Mouse (Mus musculus) heart, embryonic 14.5 days (tissue): ENCODE data around the gene Hist1h1c. TPM values are rescaled to one million over a fixed set of nuclear protein-coding genes. Genes with fewer than 3 reads are reported as not detected.
A peak's percentile ranks its signal among the peaks of the same experiment; 100 is the strongest.

ENCODE experiments used
- ATAC-seq: fragments of 200-750 bp; cut with Nextera tagmentation; 2 replicates; pipeline ENCODE4 v1.8.0; 2017; ENCODE audit warnings: low read depth, moderate TSS enrichment; ENCODE audit not compliant: insufficient number of reproducible peaks, insufficient read depth, low FRiP score
- H3K27ac ChIP-seq, 2 experiments: fragments of 200-500 bp in 1 of 2; fragments of 300-500 bp in 1 of 2; sonication (generic) in 1 of 2; replicated peaks in 1 of 2; 2 replicates each; pipeline ENCODE4 v1.5.1; 2012 to 2014; ENCODE audit warnings: low read depth in 2 of 2, low read length in 2 of 2, control low read depth in 1 of 2, mild to moderate bottlenecking in 1 of 2, mixed read lengths in 1 of 2; ENCODE audit not compliant: control insufficient read depth in 1 of 2, insufficient read depth in 1 of 2
- H3K27me3 ChIP-seq: fragments of 300-500 bp; sonication (generic); 2 replicates; pipeline ENCODE4 v1.6.1; 2014; ENCODE audit warnings: mild to moderate bottlenecking, low read length, control low read depth; ENCODE audit not compliant: control insufficient read depth, insufficient read depth
- H3K36me3 ChIP-seq: fragments of 300-500 bp; sonication (generic); 2 replicates; pipeline ENCODE4 v1.6.1; 2014; ENCODE audit warnings: mild to moderate bottlenecking, control low read depth, low read length, mixed read lengths; ENCODE audit not compliant: control insufficient read depth, insufficient read depth
- H3K4me1 ChIP-seq, 2 experiments: fragments of 200-500 bp in 1 of 2; fragments of 300-500 bp in 1 of 2; sonication (generic) in 1 of 2; 2 replicates each; pipeline ENCODE4 v1.6.1; 2012 to 2014; ENCODE audit warnings: low read length in 2 of 2, control low read depth in 1 of 2, mixed read lengths in 1 of 2; ENCODE audit not compliant: control insufficient read depth in 2 of 2, insufficient read depth in 2 of 2
- H3K4me2 ChIP-seq: fragments of 300-500 bp; sonication (generic); 2 replicates; pipeline ENCODE4 v1.6.1; 2014; ENCODE audit warnings: mild to moderate bottlenecking, low read length
- H3K4me3 ChIP-seq, 2 experiments: fragments of 200-500 bp in 1 of 2; fragments of 300-500 bp in 1 of 2; sonication (generic) in 1 of 2; 2 replicates each; pipeline ENCODE4 v1.5.1; 2012 to 2014; ENCODE audit warnings: low read length in 2 of 2, mild to moderate bottlenecking in 2 of 2, control low read depth in 1 of 2, low read depth in 1 of 2, moderate library complexity in 1 of 2; ENCODE audit not compliant: control insufficient read depth in 1 of 2, insufficient read depth in 1 of 2
- H3K9ac ChIP-seq: fragments of 300-500 bp; sonication (generic); 2 replicates; pipeline ENCODE4 v1.6.1; 2014; ENCODE audit warnings: mild to moderate bottlenecking, low read length
- H3K9me3 ChIP-seq: fragments of 300-500 bp; sonication (generic); 2 replicates; pipeline ENCODE4 v1.6.1; 2016; ENCODE audit warnings: low read length, control low read depth; ENCODE audit not compliant: control insufficient read depth
- WGBS: fragments of 180-500 bp; shearing (Covaris S2); extraction: QIAGEN DNeasy Blood & Tissue Kit; methylation state at CpG from one replicate; pipeline ENCODE4 v1.1.7; 2014; 5-methylcytosine and 5-hydroxymethylcytosine counted together
- polyA plus RNA-seq: library from polyadenylated mRNA; unstranded; fragments of >200 nt; fragmentation: Nextera tagmentation; extraction: Ambion mirVana; gene quantifications from 2 replicates; pipeline ENCODE4 v1.2.1, GENCODE M21; 2014

Hist1h1c gene
- polyA plus RNA-seq, 1 experiment from 2014 or later, result 43.9 TPM

DNA sequence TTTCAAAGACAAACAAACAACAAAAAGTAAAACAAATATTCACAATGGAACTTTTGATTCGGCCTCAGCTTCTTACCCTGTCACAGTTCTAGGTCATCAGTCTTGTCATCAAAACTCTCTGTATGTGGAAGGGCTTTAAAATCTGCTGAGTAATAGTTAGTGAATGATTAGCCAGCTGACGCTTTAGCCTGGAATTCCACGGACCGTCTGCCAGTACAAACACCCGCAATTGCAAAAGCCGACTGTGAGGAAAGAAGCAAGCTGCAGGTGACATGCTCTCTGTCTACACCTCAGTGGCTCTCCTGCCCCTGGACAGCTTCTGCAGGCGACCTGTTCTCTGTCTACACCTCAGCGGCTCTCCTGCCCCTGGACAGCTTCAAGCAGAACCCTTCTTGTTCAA is 8.1 kb upstream of the Hist1h1c start:
- 11% methylated on average over 8 of the region's 8 CpGs for WGBS
- no peaks in the 10 kb centered on the region for H3K27me3 ChIP-seq

DNA sequence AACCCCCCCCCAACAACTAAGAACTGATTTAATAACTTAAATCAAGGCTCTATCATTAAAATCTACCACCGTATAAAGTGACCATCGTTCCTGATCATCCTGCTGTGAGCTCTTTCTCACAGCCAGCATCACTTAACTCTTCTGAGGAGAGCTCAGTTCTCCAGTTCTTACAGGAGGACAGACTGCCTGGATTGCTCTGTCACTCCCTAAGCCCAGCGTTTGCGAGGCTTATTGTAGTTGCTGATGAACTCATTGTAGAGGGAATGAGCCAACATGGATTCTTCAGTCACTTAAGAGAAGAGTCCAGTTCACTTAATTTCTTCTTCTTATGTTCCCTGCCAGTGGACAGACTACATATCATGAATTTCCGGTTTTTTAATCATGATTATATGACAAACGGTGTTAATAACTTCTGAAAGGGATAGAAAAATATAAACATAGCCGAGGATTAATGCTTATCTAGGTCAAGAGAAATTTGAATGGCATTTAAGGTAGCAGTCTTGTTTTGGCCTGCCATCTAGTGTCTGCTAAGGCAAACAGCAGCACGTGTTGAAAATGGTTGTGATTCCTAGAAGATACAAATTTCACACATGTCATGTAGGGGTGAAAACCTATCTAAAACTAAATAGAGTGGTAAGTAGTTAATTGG is 6.3 kb upstream of the Hist1h1c start:
- Histone ChIP-seq H3K27me3 (no peaks in the 10 kb centered on the region), H3K9me3 (no peaks in the 10 kb centered on the region), H3K36me3 (no peaks in the 10 kb centered on the region), H3K9ac (no peak overlapping the region), H3K4me1 (peaks cover 4 to 5% of the 10 kb centered on the region in 2 experiments; a peak in 3 of 4 replicates), H3K4me3 (no peak overlapping the region), H3K4me2 (no peak overlapping the region), H3K27ac (no peak overlapping the region)
- 23% methylated on average over 8 of the region's 8 CpGs for WGBS
- ATAC-seq, result no peak

More for the DNA sequence above, 8.1 kb upstream of the Hist1h1c start:
- no peak for ATAC-seq
- peaks cover 4 to 5% of the 10 kb centered on the region in 2 experiments; a peak in 3 of 4 replicates for H3K4me1 ChIP-seq
- H3K27ac ChIP-seq, result no peak overlapping the region
- no peaks in the 10 kb centered on the region for H3K36me3 ChIP-seq
- H3K9ac ChIP-seq, result no peak overlapping the region
- 0 out of 2 replicates have a peak overlapping the region, but pooled peaks have one; percentile 8 for H3K4me2 ChIP-seq
- H3K4me3 ChIP-seq, result no peak overlapping the region
- no peaks in the 10 kb centered on the region for H3K9me3 ChIP-seq

DNA sequence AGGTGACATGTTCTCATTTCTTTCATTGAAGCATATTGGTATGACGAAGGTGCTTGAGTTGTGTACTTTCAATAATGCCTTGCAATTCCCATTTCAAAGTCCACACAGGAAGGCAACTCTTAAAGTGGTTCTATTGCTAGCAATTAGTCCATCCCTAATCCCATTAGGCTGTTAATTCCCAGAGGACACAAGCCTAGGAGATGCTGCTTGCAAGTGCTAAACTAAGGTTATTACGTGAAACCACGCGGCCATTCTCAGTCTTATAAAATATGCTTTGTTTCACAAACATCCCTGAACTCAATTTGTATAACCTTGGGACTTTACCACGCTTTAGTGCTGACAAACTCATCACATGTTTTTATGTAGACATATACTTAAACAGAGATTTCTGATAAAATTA is 1.5 kb upstream of the Hist1h1c start:
- peaks cover 0 to 15% of the 10 kb centered on the region in 2 experiments; a peak in 1 of 4 replicates for H3K4me1 ChIP-seq
- H3K36me3 ChIP-seq, result no peaks in the 10 kb centered on the region
- no peaks in the 10 kb centered on the region for H3K9me3 ChIP-seq
- H3K27ac ChIP-seq, result no peak overlapping the region
- no peak for ATAC-seq
- no peaks in the 10 kb centered on the region for H3K27me3 ChIP-seq
- H3K9ac ChIP-seq, result no peak overlapping the region
- WGBS, result 90% methylated on average over 5 of the region's 5 CpGs
- no peak overlapping the region for H3K4me3 ChIP-seq
- H3K4me2 ChIP-seq, result no peak overlapping the region

DNA sequence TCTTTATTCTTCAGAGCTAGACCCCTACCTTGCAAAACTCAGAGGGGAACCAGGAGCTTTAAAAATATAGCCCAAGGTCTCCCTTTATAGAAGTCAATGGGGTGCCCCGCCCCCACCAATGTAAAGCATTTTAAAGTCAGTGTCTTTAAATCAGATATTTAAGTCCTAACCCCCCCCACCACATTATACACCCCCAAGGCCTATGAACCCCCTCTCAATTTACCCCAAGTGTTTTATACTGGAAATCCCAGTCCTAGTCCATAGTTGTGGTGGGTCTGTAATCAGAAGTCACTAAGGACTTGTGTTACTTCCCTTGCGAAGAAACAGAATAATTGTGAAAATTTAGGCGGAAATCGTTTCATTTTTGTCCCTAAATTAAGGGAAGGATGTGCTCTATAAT is 567 bp upstream of the Hist1h1c start:
- H3K4me1 ChIP-seq, result peaks cover 0 to 15% of the 10 kb centered on the region in 2 experiments; a peak in 1 of 4 replicates
- H3K4me3 ChIP-seq, result peak overlapping the region; percentile 51 to 86; a peak in 3 of 4 replicates
- H3K36me3 ChIP-seq, result no peaks in the 10 kb centered on the region
- peak overlapping the region; percentile 95 for H3K9ac ChIP-seq
- peak overlapping the region; percentile 75 for H3K4me2 ChIP-seq
- ATAC-seq, result no peak
- 18% methylated on average over 4 of the region's 4 CpGs for WGBS
- no peaks in the 10 kb centered on the region for H3K9me3 ChIP-seq
- H3K27ac ChIP-seq, result peak overlapping the region; percentile 99
- no peaks in the 10 kb centered on the region for H3K27me3 ChIP-seq

DNA sequence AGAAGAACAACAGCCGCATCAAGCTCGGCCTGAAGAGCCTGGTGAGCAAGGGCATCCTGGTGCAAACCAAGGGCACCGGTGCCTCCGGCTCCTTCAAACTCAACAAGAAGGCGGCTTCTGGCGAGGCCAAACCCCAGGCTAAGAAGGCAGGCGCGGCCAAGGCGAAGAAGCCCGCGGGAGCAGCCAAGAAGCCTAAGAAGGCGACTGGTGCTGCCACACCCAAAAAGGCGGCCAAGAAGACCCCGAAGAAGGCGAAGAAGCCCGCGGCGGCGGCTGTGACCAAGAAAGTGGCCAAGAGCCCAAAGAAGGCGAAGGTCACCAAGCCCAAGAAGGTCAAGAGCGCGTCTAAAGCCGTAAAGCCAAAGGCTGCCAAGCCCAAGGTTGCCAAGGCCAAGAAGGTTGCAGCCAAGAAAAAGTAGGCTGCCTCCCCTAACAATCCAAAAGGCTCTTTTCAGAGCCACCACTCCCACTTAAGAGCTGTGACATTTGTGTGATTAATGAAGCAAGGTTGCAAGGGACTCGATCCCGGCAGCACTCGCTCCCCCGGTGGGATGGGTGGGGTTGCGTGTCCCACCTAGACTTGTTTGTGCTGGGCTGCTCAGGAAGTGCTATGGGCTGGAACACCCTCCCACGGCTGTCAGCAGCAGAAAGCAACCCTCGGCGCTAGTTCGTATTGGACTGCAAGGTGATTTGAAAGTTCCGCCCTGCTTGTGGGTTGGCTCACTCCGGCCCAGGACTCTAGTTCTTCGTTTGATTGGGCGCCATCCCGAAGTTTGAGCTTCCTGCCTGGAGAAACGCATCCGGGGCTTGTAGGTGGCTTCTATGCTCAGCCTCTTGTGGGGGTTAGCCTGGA is 687 bp downstream of the Hist1h1c start:
- no peaks in the 10 kb centered on the region for H3K9me3 ChIP-seq
- no peaks in the 10 kb centered on the region for H3K36me3 ChIP-seq
- peak overlapping the region; percentile 95 for H3K9ac ChIP-seq
- peak overlapping the region; percentile 51 to 86 for H3K4me3 ChIP-seq
- ATAC-seq, result peak; percentile 92
- no peaks in the 10 kb centered on the region for H3K27me3 ChIP-seq
- WGBS, result under 1% methylated on average over 39 of the region's 39 CpGs
- peak overlapping the region; percentile 99 for H3K27ac ChIP-seq
- peak overlapping the region; percentile 75 for H3K4me2 ChIP-seq
- H3K4me1 ChIP-seq, result peaks cover 0 to 19% of the 10 kb centered on the region in 2 experiments; a peak in 2 of 4 replicates

DNA sequence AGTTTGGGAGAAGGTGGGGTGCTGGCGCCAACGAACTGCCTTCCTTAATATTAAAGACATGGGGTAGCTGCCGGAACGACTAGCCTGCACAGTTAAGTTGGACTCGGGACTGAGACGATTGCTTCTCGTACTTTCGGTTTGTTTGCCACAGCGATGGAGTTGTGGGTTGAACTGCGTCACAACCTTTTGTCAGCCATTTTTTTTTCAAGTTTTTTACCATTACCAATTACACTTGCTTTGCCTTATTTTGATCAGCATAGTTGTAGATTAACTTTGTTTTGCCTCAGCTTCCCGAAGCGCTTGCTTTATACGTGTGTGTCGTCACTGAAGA is 1.3 kb downstream of the Hist1h1c start:
- Histone ChIP-seq H3K27ac (peak overlapping the region; percentile 99), H3K9ac (peak overlapping the region; percentile 95), H3K27me3 (no peaks in the 10 kb centered on the region), H3K4me1 (peaks cover 0 to 23% of the 10 kb centered on the region in 2 experiments; a peak in 2 of 4 replicates), H3K9me3 (no peaks in the 10 kb centered on the region), H3K4me2 (peak overlapping the region; percentile 75), H3K36me3 (no peaks in the 10 kb centered on the region), H3K4me3 (peak overlapping the region; percentile 51 to 86)
- peak; percentile 10; the same call in 1 of the 2 replicates for ATAC-seq
- WGBS, result under 1% methylated on average over 14 of the region's 14 CpGs

DNA sequence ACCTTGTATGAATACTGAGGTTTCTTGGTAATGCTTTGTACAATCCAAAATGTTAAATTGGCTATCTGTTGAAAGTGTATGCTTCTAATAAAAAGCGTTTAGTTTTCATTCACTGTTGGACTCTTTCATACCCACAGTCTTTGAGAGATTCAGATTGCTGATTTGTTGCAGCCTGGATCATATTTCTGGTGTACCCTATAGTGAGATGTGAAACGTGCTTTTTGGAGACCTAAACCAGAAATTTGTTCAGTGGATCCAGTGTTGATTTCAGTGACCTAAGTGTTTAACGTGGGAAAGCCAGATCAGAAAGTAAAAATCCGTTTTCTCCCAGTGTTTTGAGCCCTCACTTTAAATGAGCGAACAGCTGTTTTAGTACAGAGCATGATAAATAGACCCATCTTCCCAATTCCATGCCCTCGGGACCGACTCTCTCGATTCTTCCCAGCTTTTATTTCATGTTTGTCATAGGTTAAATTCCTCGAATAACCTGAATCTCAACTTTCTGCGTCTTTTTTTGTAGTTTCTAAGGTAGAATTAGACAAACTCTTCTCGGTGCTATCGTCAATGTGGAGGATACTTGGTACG is 1.7 kb downstream of the Hist1h1c start:
- Histone ChIP-seq H3K4me1 (peaks cover 0 to 23% of the 10 kb centered on the region in 2 experiments; a peak in 2 of 4 replicates), H3K27me3 (no peaks in the 10 kb centered on the region), H3K9me3 (no peaks in the 10 kb centered on the region), H3K27ac (peak overlapping the region; percentile 99), H3K36me3 (no peaks in the 10 kb centered on the region), H3K4me2 (peak overlapping the region; percentile 75), H3K9ac (peak overlapping the region; percentile 95), H3K4me3 (peak overlapping the region; percentile 51 to 86; a peak in 3 of 4 replicates)
- WGBS, result 34% methylated on average over 13 of the region's 13 CpGs
- ATAC-seq, result no peak
